Mouse (Mus musculus): ENCODE results near the gene Actr10. TPM values are rescaled to one million over a fixed set of nuclear protein-coding genes. Genes with fewer than 3 reads are reported as not detected.
A peak's percentile ranks its signal among the peaks of the same experiment; 100 is the strongest.

The Actr10 gene
- polyA plus RNA-seq, 1 experiment: 286 TPM

- no peak for TF ChIP-seq POLR2A (IDR thresholded peaks at IDR 0.05; ENCODE audit: control insufficient read depth, low read depth, low read length)
- no peak for TF ChIP-seq CTCF (IDR thresholded peaks at IDR 0.05; ENCODE audit: control insufficient read depth, insufficient read depth, insufficient replicate concordance, low read depth, low read length)
- peaks cover 2% of the 10 kb centered on the region for H3K4me1 ChIP-seq (ENCODE audit: control insufficient read depth, insufficient read depth, low read length)
- H3K27ac ChIP-seq (ENCODE audit: control insufficient read depth, insufficient read depth, low read depth, low read length): no peak overlapping the region
- H3K27me3 ChIP-seq (ENCODE audit: control insufficient read depth, insufficient read depth, low read length): no peaks in the 10 kb centered on the region
- H3K4me3 ChIP-seq (ENCODE audit: control insufficient read depth, low read depth, low read length): no peak overlapping the region
- no peaks in the 10 kb centered on the region for H3K36me3 ChIP-seq (ENCODE audit: control insufficient read depth, insufficient read depth, low read length)
Observed at GRCm38 (mm10) chr12:70904471-70904870, 33.2 kb upstream of the Actr10 start.

- Histone ChIP-seq H3K27me3 (ENCODE audit: control insufficient read depth, insufficient read depth, low read length) (no peaks in the 10 kb centered on the region), H3K4me3 (ENCODE audit: control insufficient read depth, low read depth, low read length) (no peak overlapping the region), H3K27ac (ENCODE audit: control insufficient read depth, insufficient read depth, low read depth, low read length) (no peak overlapping the region), H3K4me1 (ENCODE audit: control insufficient read depth, insufficient read depth, low read length) (peaks cover 9% of the 10 kb centered on the region), H3K36me3 (ENCODE audit: control insufficient read depth, insufficient read depth, low read length) (no peaks in the 10 kb centered on the region)
- TF ChIP-seq POLR2A (IDR thresholded peaks at IDR 0.05; ENCODE audit: control insufficient read depth, low read depth, low read length): no peak
- no peak for TF ChIP-seq CTCF (IDR thresholded peaks at IDR 0.05; ENCODE audit: control insufficient read depth, insufficient read depth, insufficient replicate concordance, low read depth, low read length)
Observed at GRCm38 (mm10) chr12:70906867-70907266, 30.8 kb upstream of the Actr10 start.

- peak overlapping the region; percentile 41 for H3K4me3 ChIP-seq (ENCODE audit: control insufficient read depth, low read depth, low read length)
- H3K27me3 ChIP-seq (ENCODE audit: control insufficient read depth, insufficient read depth, low read length): no peaks in the 10 kb centered on the region
- TF ChIP-seq POLR2A (IDR thresholded peaks at IDR 0.05; ENCODE audit: control insufficient read depth, low read depth, low read length) (no peak), CTCF (IDR thresholded peaks at IDR 0.05; ENCODE audit: control insufficient read depth, insufficient read depth, insufficient replicate concordance, low read depth, low read length) (no peak)
- peaks cover 12% of the 10 kb centered on the region for H3K4me1 ChIP-seq (ENCODE audit: control insufficient read depth, insufficient read depth, low read length)
- no peak overlapping the region for H3K27ac ChIP-seq (ENCODE audit: control insufficient read depth, insufficient read depth, low read depth, low read length)
- H3K36me3 ChIP-seq (ENCODE audit: control insufficient read depth, insufficient read depth, low read length): no peaks in the 10 kb centered on the region
Observed at GRCm38 (mm10) chr12:70907651-70908050, 30.0 kb upstream of the Actr10 start.

GRCm38 (mm10) chr12:70908076-70908475 is 29.6 kb upstream of the Actr10 start:
- peak overlapping the region; percentile 41 for H3K4me3 ChIP-seq (ENCODE audit: control insufficient read depth, low read depth, low read length)
- H3K4me1 ChIP-seq (ENCODE audit: control insufficient read depth, insufficient read depth, low read length): peaks cover 12% of the 10 kb centered on the region

GRCm38 (mm10) chr12:70910241-70910720 is 27.4 kb upstream of the Actr10 start:
- H3K4me3 ChIP-seq (ENCODE audit: control insufficient read depth, low read depth, low read length): peak overlapping the region; percentile 82
- H3K27me3 ChIP-seq (ENCODE audit: control insufficient read depth, insufficient read depth, low read length): no peaks in the 10 kb centered on the region
- H3K36me3 ChIP-seq (ENCODE audit: control insufficient read depth, insufficient read depth, low read length): no peaks in the 10 kb centered on the region
- peaks cover 12% of the 10 kb centered on the region for H3K4me1 ChIP-seq (ENCODE audit: control insufficient read depth, insufficient read depth, low read length)
- H3K27ac ChIP-seq (ENCODE audit: control insufficient read depth, insufficient read depth, low read depth, low read length): no peak overlapping the region
- TF ChIP-seq CTCF (IDR thresholded peaks at IDR 0.05; ENCODE audit: control insufficient read depth, insufficient read depth, insufficient replicate concordance, low read depth, low read length) (peak; percentile 83), POLR2A (IDR thresholded peaks at IDR 0.05; ENCODE audit: control insufficient read depth, low read depth, low read length) (no peak)

More at GRCm38 (mm10) chr12:70908076-70908475, 29.6 kb upstream of the Actr10 start:
- no peaks in the 10 kb centered on the region for H3K36me3 ChIP-seq (ENCODE audit: control insufficient read depth, insufficient read depth, low read length)
- H3K27me3 ChIP-seq (ENCODE audit: control insufficient read depth, insufficient read depth, low read length): no peaks in the 10 kb centered on the region
- H3K27ac ChIP-seq (ENCODE audit: control insufficient read depth, insufficient read depth, low read depth, low read length): no peak overlapping the region
- TF ChIP-seq CTCF (IDR thresholded peaks at IDR 0.05; ENCODE audit: control insufficient read depth, insufficient read depth, insufficient replicate concordance, low read depth, low read length) (no peak), POLR2A (IDR thresholded peaks at IDR 0.05; ENCODE audit: control insufficient read depth, low read depth, low read length) (no peak)

- Histone ChIP-seq H3K27ac (ENCODE audit: control insufficient read depth, insufficient read depth, low read depth, low read length) (no peak overlapping the region), H3K4me3 (ENCODE audit: control insufficient read depth, low read depth, low read length) (peak overlapping the region; percentile 82), H3K36me3 (ENCODE audit: control insufficient read depth, insufficient read depth, low read length) (no peaks in the 10 kb centered on the region), H3K27me3 (ENCODE audit: control insufficient read depth, insufficient read depth, low read length) (no peaks in the 10 kb centered on the region), H3K4me1 (ENCODE audit: control insufficient read depth, insufficient read depth, low read length) (peaks cover 12% of the 10 kb centered on the region)
- TF ChIP-seq CTCF (IDR thresholded peaks at IDR 0.05; ENCODE audit: control insufficient read depth, insufficient read depth, insufficient replicate concordance, low read depth, low read length) (peak; percentile 90), POLR2A (IDR thresholded peaks at IDR 0.05; ENCODE audit: control insufficient read depth, low read depth, low read length) (no peak)
Observed at GRCm38 (mm10) chr12:70911029-70911428, 26.6 kb upstream of the Actr10 start.

GRCm38 (mm10) chr12:70911676-70912379 is 25.8 kb upstream of the Actr10 start:
- H3K36me3 ChIP-seq (ENCODE audit: control insufficient read depth, insufficient read depth, low read length): no peaks in the 10 kb centered on the region
- no peaks in the 10 kb centered on the region for H3K27me3 ChIP-seq (ENCODE audit: control insufficient read depth, insufficient read depth, low read length)
- peak overlapping the region; percentile 82 for H3K4me3 ChIP-seq (ENCODE audit: control insufficient read depth, low read depth, low read length)
- no peak; the same call in 1 of the 2 replicates for TF ChIP-seq POLR2A (IDR thresholded peaks at IDR 0.05; ENCODE audit: control insufficient read depth, low read depth, low read length)
- no peak for TF ChIP-seq CTCF (IDR thresholded peaks at IDR 0.05; ENCODE audit: control insufficient read depth, insufficient read depth, insufficient replicate concordance, low read depth, low read length)
- peaks cover 11% of the 10 kb centered on the region for H3K4me1 ChIP-seq (ENCODE audit: control insufficient read depth, insufficient read depth, low read length)
- H3K27ac ChIP-seq (ENCODE audit: control insufficient read depth, insufficient read depth, low read depth, low read length): no peak overlapping the region

Measured in testis, adult 2 months (tissue).